Mouse (Mus musculus): ENCODE data around the gene Scp2. TPM values are rescaled to one million over a fixed set of nuclear protein-coding genes. Genes with fewer than 3 reads are reported as not detected.

Gene Scp2
- polyA plus RNA-seq, 1 experiment from 2014 or later, result 201 TPM

DNA sequence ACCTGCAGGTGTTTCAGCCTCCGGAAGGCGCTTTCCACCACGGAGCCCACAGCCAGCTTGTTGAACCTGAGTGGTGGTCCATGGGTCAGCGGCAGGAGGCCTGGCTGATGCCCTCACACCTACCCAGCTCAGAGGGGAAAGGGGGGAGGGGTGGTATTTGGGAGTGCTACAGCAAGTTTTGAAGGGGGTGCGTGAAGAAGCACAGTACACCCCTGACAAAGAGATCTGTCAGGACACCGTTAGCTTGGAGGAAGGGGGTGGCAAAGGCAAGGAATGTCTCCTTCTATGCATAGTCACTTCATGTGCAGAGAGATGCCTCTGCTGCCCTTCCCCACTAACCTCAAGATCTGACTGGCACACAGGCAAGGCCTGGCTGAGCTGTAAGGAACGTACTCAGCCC, 127.0 kb downstream of the Scp2 start:
- H3K27me3 ChIP-seq (ENCODE audit: control insufficient read depth, insufficient read depth, low read length), result no peaks in the 10 kb centered on the region
- no peaks in the 10 kb centered on the region for H3K4me1 ChIP-seq (ENCODE audit: control insufficient read depth, insufficient read depth, low read length)
- H3K36me3 ChIP-seq (ENCODE audit: control insufficient read depth, insufficient read depth, low read length), result no peaks in the 10 kb centered on the region
- 73% methylated on average over 7 of the region's 7 CpGs for WGBS
- no peak overlapping the region for H3K4me2 ChIP-seq (replicated peaks; ENCODE audit: low read depth, low read length)
- no peaks in the 10 kb centered on the region; the same call in 1 of the 2 replicates for H3K9me3 ChIP-seq (ENCODE audit: control insufficient read depth, low read depth, low read length)
- H3K9ac ChIP-seq (replicated peaks; ENCODE audit: low read depth, low read length), result no peak overlapping the region
- no peak overlapping the region for H3K27ac ChIP-seq (ENCODE audit: low read length)
- no peak overlapping the region for H3K4me3 ChIP-seq (ENCODE audit: low read depth, low read length)
- no peak for ATAC-seq (ENCODE audit: insufficient number of reproducible peaks, insufficient read depth, low FRiP score, low read depth)

DNA sequence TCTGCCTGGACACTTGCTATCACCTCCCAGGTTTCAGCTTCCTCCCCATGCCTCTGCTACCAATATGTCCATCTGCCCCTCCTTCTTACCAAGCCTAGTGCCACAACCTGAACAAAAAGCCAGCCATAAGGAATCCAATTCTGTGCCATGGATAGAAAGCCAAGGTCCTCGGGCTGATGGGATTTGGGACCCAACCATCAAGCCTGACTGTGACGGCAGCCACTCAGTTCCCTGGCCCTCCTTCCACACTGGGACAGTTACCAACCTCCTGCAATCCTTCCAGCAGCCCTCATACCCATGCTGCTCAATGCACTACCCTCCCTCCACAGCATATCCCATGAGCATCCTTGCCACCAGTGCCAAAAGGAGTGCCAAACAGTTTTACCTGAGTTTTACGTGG, 128.5 kb downstream of the Scp2 start:
- no peak overlapping the region for H3K27ac ChIP-seq (ENCODE audit: low read length)
- no peaks in the 10 kb centered on the region for H3K27me3 ChIP-seq (ENCODE audit: control insufficient read depth, insufficient read depth, low read length)
- H3K4me1 ChIP-seq (ENCODE audit: control insufficient read depth, insufficient read depth, low read length), result no peaks in the 10 kb centered on the region
- H3K4me2 ChIP-seq (replicated peaks; ENCODE audit: low read depth, low read length), result no peak overlapping the region
- H3K4me3 ChIP-seq (ENCODE audit: low read depth, low read length), result no peak overlapping the region
- no peak for ATAC-seq (ENCODE audit: insufficient number of reproducible peaks, insufficient read depth, low FRiP score, low read depth)
- no peaks in the 10 kb centered on the region; the same call in 1 of the 2 replicates for H3K9me3 ChIP-seq (ENCODE audit: control insufficient read depth, low read depth, low read length)
- no peaks in the 10 kb centered on the region for H3K36me3 ChIP-seq (ENCODE audit: control insufficient read depth, insufficient read depth, low read length)
- no peak overlapping the region for H3K9ac ChIP-seq (replicated peaks; ENCODE audit: low read depth, low read length)
- 80% methylated on average over 3 of the region's 3 CpGs for WGBS

DNA sequence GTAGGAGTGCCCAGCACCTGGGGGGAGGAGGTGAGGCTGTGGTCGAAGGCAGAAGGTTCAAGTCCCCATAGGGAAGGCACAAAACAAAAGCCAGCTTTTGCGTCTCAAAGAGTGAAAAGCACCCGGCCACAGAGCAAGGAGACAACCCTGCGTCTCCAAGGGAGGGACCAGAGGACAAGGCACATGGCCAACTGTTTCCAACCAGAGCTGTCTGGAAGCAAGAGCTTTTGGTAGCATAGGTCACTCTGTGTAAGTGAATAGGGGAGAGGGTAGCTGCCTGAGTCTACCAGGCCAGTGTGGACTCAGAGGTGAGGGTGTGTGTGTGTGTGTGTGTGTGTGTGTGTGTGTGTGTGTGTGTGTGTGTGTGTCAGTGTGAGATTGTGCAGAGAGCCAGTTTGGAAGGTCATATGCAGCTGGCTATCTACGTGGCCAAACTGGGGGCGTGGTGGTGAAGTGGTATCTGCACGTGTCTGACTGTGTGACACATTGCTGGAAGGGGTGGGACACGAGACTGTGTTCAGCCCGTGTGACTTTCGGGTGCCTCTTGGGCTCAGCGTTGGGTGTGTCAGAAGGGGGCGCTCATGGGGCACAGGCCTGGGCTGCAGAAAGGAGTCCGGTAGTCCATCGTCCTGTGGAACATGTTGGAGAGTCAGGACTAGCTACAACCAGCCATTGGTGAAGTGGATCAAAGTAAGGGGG, 129.6 kb downstream of the Scp2 start:
- no peak for ATAC-seq (ENCODE audit: insufficient number of reproducible peaks, insufficient read depth, low FRiP score, low read depth)
- Histone ChIP-seq H3K9ac (replicated peaks; ENCODE audit: low read depth, low read length) (no peak overlapping the region), H3K36me3 (ENCODE audit: control insufficient read depth, insufficient read depth, low read length) (no peaks in the 10 kb centered on the region), H3K4me2 (replicated peaks; ENCODE audit: low read depth, low read length) (no peak overlapping the region), H3K27me3 (ENCODE audit: control insufficient read depth, insufficient read depth, low read length) (no peaks in the 10 kb centered on the region), H3K9me3 (ENCODE audit: control insufficient read depth, low read depth, low read length) (no peaks in the 10 kb centered on the region), H3K27ac (ENCODE audit: low read length) (no peak overlapping the region), H3K4me1 (ENCODE audit: control insufficient read depth, insufficient read depth, low read length) (no peaks in the 10 kb centered on the region), H3K4me3 (ENCODE audit: low read depth, low read length) (no peak overlapping the region)
- WGBS, result 67% methylated on average over 14 of the region's 14 CpGs

DNA sequence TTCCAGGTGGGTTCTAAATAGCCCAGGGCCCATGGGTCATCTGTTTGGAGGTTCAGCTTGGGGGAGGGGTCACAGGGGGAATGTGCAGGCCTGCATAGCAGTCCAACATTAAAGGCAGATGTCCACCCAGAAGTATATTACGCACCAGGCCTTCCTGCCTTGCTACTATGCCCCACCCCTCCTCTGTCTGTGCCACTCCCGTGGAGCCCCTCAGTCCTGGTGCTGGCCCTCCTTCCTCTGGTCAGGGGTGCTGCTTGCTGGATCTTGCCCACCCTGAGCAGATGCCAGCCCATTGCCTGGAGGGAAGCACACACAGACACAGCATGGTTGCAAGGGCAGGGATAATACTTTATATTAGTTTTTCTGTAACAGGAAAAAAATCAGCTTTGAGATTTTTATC, 130.3 kb downstream of the Scp2 start:
- Histone ChIP-seq H3K27ac (ENCODE audit: low read length) (no peak overlapping the region), H3K9ac (replicated peaks; ENCODE audit: low read depth, low read length) (no peak overlapping the region), H3K4me1 (ENCODE audit: control insufficient read depth, insufficient read depth, low read length) (no peaks in the 10 kb centered on the region), H3K27me3 (ENCODE audit: control insufficient read depth, insufficient read depth, low read length) (no peaks in the 10 kb centered on the region), H3K4me3 (ENCODE audit: low read depth, low read length) (no peak overlapping the region), H3K9me3 (ENCODE audit: control insufficient read depth, low read depth, low read length) (no peaks in the 10 kb centered on the region), H3K36me3 (ENCODE audit: control insufficient read depth, insufficient read depth, low read length) (no peaks in the 10 kb centered on the region), H3K4me2 (replicated peaks; ENCODE audit: low read depth, low read length) (no peak overlapping the region)
- WGBS, result 68% methylated on average over 2 of the region's 2 CpGs
- no peak for ATAC-seq (ENCODE audit: insufficient number of reproducible peaks, insufficient read depth, low FRiP score, low read depth)

DNA sequence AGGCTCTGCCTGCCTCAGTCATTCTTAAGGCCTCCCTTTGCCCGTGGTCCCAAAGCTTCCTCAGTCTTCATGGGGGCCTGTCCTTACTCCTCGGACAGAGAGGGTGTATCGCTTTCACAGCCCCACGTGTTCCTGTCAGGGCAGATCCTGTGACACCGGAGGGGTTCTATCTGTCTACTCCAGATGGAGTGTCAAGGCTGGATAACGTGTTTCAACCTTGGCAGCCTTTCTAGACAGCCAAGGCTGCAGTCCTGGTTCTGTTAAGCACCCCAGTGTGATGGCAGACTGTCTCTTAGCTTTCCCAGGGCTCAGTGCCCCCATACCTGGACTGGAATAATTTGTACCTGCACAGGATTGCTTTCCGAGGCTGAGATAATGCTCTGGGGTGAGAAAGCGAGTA, 136.3 kb downstream of the Scp2 start:
- no peak for ATAC-seq (ENCODE audit: insufficient number of reproducible peaks, insufficient read depth, low FRiP score, low read depth)
- H3K36me3 ChIP-seq (ENCODE audit: control insufficient read depth, insufficient read depth, low read length), result no peaks in the 10 kb centered on the region
- H3K27me3 ChIP-seq (ENCODE audit: control insufficient read depth, insufficient read depth, low read length), result no peaks in the 10 kb centered on the region
- H3K4me2 ChIP-seq (replicated peaks; ENCODE audit: low read depth, low read length), result no peak overlapping the region
- H3K9ac ChIP-seq (replicated peaks; ENCODE audit: low read depth, low read length), result no peak overlapping the region
- no peak overlapping the region for H3K27ac ChIP-seq (ENCODE audit: low read length)
- H3K9me3 ChIP-seq (ENCODE audit: control insufficient read depth, low read depth, low read length), result no peaks in the 10 kb centered on the region
- WGBS, result 69% methylated on average over 8 of the region's 8 CpGs
- no peaks in the 10 kb centered on the region for H3K4me1 ChIP-seq (ENCODE audit: control insufficient read depth, insufficient read depth, low read length)
- no peak overlapping the region for H3K4me3 ChIP-seq (ENCODE audit: low read depth, low read length)

DNA sequence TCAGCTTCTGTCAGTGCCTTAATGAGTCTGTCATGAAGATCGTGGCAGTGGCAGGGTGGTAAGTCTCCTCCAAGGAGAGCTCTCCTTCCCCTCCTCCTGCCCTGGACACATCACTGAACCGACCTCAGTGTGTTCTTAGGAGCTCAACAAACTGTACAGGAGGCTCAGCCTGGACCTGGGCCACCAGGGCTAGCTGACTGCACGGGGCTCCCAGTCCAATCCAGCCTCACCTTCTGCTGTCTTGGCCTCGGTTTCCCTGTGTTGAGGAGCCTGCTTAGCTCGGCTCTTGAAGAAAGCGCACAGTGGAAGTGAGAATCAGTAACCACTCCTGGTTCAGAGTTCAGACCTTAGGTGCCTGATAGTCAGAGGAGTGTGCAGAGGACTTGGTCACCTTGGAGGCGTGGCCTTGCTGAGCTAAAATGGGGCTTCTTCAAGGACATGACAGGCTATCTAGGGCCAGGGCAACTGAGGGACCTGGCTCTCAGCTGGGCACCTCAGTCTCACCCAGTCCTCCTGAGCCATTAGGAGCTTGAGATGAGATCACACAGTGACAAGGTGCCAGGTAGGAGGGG, 137.2 kb downstream of the Scp2 start:
- no peak overlapping the region for H3K4me2 ChIP-seq (replicated peaks; ENCODE audit: low read depth, low read length)
- no peak for ATAC-seq (ENCODE audit: insufficient number of reproducible peaks, insufficient read depth, low FRiP score, low read depth)
- no peaks in the 10 kb centered on the region for H3K9me3 ChIP-seq (ENCODE audit: control insufficient read depth, low read depth, low read length)
- 79% methylated on average over 7 of the region's 7 CpGs for WGBS
- no peaks in the 10 kb centered on the region for H3K4me1 ChIP-seq (ENCODE audit: control insufficient read depth, insufficient read depth, low read length)
- no peak overlapping the region for H3K4me3 ChIP-seq (ENCODE audit: low read depth, low read length)
- H3K36me3 ChIP-seq (ENCODE audit: control insufficient read depth, insufficient read depth, low read length), result no peaks in the 10 kb centered on the region
- no peaks in the 10 kb centered on the region for H3K27me3 ChIP-seq (ENCODE audit: control insufficient read depth, insufficient read depth, low read length)
- H3K27ac ChIP-seq (ENCODE audit: low read length), result no peak overlapping the region
- H3K9ac ChIP-seq (replicated peaks; ENCODE audit: low read depth, low read length), result no peak overlapping the region

DNA sequence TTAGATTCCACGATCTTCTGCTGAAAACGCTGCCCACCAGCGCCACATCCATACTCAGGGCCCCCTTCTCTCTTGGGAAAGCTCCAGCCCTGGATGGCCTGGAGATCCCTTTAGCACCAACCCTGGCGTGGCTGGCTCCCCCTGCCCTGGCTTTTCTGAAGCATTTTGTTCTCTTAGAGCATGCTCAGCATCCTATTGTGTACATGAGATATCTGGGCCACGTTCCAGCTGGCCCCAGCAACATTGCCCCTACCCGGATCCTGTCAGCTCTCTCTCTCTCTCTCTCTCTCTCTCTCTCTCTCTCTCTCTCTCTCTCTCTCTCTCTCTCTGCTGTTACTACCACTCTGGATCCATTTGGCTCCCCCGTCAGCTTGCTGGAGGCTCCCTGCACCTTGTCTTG, 139.5 kb downstream of the Scp2 start:
- WGBS, result 48% methylated on average over 7 of the region's 7 CpGs
- H3K4me2 ChIP-seq (replicated peaks; ENCODE audit: low read depth, low read length), result no peak overlapping the region
- ATAC-seq (ENCODE audit: insufficient number of reproducible peaks, insufficient read depth, low FRiP score, low read depth), result no peak
- H3K27ac ChIP-seq (ENCODE audit: low read length), result no peak overlapping the region
- H3K9ac ChIP-seq (replicated peaks; ENCODE audit: low read depth, low read length), result no peak overlapping the region
- no peaks in the 10 kb centered on the region for H3K4me1 ChIP-seq (ENCODE audit: control insufficient read depth, insufficient read depth, low read length)
- H3K9me3 ChIP-seq (ENCODE audit: control insufficient read depth, low read depth, low read length), result no peaks in the 10 kb centered on the region
- no peak overlapping the region for H3K4me3 ChIP-seq (ENCODE audit: low read depth, low read length)
- H3K36me3 ChIP-seq (ENCODE audit: control insufficient read depth, insufficient read depth, low read length), result no peaks in the 10 kb centered on the region
- no peaks in the 10 kb centered on the region for H3K27me3 ChIP-seq (ENCODE audit: control insufficient read depth, insufficient read depth, low read length)

DNA sequence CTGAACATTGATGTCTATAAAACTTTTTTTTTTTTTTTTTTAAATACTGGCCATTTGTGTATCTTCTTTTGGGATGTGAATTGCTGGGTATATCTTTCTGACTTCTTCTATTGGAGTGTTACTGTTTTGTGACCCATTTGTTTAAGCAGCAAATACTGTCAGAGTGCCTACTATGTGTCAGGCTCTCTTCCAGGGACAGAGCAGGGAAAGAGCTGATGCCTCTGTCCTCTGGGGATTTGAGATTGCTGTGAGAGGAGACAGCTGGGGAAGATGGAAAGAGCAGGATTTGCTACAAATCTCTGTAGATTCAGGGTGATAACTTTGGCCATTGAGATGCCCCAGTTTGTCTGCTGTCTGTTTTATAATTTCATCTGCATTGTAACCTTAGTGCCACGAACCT, 145.4 kb downstream of the Scp2 start:
- no peaks in the 10 kb centered on the region for H3K9me3 ChIP-seq (ENCODE audit: control insufficient read depth, low read depth, low read length)
- H3K4me1 ChIP-seq (ENCODE audit: control insufficient read depth, insufficient read depth, low read length), result 0 out of 2 replicates have a peak, but pooled peaks cover 9% of the 10 kb centered on the region
- H3K27ac ChIP-seq (ENCODE audit: low read length), result no peak overlapping the region
- ATAC-seq (ENCODE audit: insufficient number of reproducible peaks, insufficient read depth, low FRiP score, low read depth), result no peak
- 78% methylated on average over 1 of the region's 1 CpGs for WGBS
- H3K4me3 ChIP-seq (ENCODE audit: low read depth, low read length), result no peak overlapping the region
- H3K27me3 ChIP-seq (ENCODE audit: control insufficient read depth, insufficient read depth, low read length), result no peaks in the 10 kb centered on the region
- no peak overlapping the region for H3K4me2 ChIP-seq (replicated peaks; ENCODE audit: low read depth, low read length)
- H3K9ac ChIP-seq (replicated peaks; ENCODE audit: low read depth, low read length), result no peak overlapping the region
- H3K36me3 ChIP-seq (ENCODE audit: control insufficient read depth, insufficient read depth, low read length), result no peaks in the 10 kb centered on the region
